Mouse (Mus musculus) frontal cortex, adult 2 months (tissue): ENCODE measurements around the gene Arl13b. TPM values are rescaled to one million over a fixed set of nuclear protein-coding genes. Genes with fewer than 3 reads are reported as not detected.

Source experiments
- polyA plus RNA-seq: library from polyadenylated mRNA; depleted of rRNA; stranded (reverse); fragments of >200 nt; gene quantifications from 2 replicates; pipeline ENCODE4 v1.2.3, GENCODE M21; 2012; rRNA removed

Arl13b gene
- polyA plus RNA-seq, 1 experiment, result 9.5 TPM

Other genes starting within 250 kb of the Arl13b start
- 9.3 and 10.4 TPM in 2 replicates for gene Nsun3, start 60.2 kb downstream of the Arl13b start, polyA plus RNA-seq
- gene Stx19, start 32.4 kb downstream of the Arl13b start, polyA plus RNA-seq, result not detected in 2 replicates
- 8.6 and 10.1 TPM in 2 replicates for gene Pros1, start 7.3 kb upstream of the Arl13b start, polyA plus RNA-seq